Mouse (Mus musculus) left cerebral cortex, adult 18-20 months (tissue): Measurements from ENCODE around the gene Zfyve9. TPM values are rescaled to one million over a fixed set of nuclear protein-coding genes. Genes with fewer than 3 reads are reported as not detected.
A peak's percentile ranks its signal among the peaks of the same experiment; 100 is the strongest.
"Not testable (repeated sequence)": the region's sequence is repeated elsewhere in the genome, so short reads cannot be mapped to it uniquely, and the experiment has no call there.

Source experiments
- DNase-seq, 2 experiments: peaks; one replicate each; pipeline ENCODE4 v3.0.0; 2021 to 2022; ENCODE audit warnings: low spot score in 2 of 2, mixed read lengths in 1 of 2
- total RNA-seq, 2 experiments: library from RNA; stranded (reverse); gene quantifications; 2 replicates each; pipeline ENCODE4 v1.2.3; 2021

Zfyve9 gene
- total RNA-seq, 2 experiments from 2014 or later: 72.4 to 73.0 TPM

DNA sequence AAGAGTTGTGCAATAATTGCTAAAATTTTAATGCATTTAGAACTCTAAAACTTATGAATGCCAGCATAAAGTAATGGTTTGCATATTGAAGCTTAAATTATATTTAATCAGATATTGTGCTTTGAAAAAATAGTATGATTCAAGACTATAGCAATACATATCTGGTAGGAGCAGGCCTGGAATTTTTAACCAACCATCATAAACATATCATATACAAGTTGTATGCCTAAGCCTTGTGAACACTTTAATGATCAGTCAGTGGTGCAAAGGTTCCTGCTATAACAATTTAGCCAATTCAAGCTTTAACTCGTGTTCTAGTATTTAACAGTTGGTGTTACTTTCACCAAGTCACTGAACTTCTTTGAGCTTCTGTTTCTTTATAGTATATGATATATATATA lies 50.1 kb downstream of the Zfyve9 start:
- no peak for DNase-seq

GRCm38 (mm10) chr4:108724102-108724501 lies 56.5 kb downstream of the Zfyve9 start:
- DNase-seq: no peak

DNA sequence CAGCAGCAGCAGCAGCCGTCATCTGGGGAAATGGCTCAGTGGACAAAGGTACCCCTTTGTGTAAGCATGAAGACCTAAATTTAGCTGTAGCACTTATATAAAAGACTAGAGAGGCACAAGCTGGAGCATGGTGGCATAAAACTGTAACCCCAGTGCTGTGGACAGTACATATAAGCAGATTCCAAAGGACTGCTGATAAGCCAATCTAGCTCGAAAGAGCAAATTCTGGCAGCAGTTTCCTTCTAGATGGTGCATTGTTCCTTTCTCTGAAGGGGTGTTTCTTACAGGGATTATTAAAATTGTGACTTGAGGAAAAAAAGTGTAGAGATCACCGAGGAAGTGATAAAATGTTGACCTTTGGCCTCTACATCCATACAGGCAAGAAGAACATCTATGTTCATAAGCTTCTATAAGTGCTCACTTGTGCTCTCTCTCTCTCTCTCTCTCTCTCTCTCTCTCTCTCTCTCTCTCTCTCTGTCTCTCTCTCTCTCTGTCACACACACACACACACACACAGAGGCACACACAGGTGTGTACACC lies 59.3 kb downstream of the Zfyve9 start:
- DNase-seq: no peak

- no peak for DNase-seq
Measured at GRCm38 (mm10) chr4:108719349-108719748, 61.2 kb downstream of the Zfyve9 start, which contains the start of gene 3110021N24Rik. Gene 3110021N24Rik (plus strand): TSS chr4:108719649.

GRCm38 (mm10) chr4:108708209-108708608 lies 72.4 kb downstream of the Zfyve9 start:
- no peak for DNase-seq

DNA sequence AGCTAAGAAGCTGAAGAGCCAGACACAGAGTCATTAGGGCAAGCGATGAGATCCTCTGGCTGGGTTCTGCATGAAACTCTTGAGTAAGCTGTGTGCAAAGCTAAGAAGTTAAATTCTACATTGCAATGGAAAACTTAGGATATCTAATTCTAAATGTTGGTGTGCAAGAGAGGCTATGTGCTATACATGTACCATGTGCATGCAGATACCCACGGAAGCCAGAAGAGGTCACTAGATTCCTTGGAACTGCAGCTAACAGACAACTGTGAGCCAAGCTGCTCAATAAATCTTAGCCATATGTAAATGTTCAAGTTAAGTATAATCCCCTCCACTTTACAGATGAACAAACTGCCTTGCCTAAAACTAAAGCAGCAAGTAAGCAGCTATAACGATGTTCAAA lies 83.7 kb downstream of the Zfyve9 start:
- no peak for DNase-seq

GRCm38 (mm10) chr4:108691469-108691868 lies 89.1 kb downstream of the Zfyve9 start:
- no peak for DNase-seq

- no peak for DNase-seq
Measured at GRCm38 (mm10) chr4:108690479-108690878, 90.1 kb downstream of the Zfyve9 start.

DNA sequence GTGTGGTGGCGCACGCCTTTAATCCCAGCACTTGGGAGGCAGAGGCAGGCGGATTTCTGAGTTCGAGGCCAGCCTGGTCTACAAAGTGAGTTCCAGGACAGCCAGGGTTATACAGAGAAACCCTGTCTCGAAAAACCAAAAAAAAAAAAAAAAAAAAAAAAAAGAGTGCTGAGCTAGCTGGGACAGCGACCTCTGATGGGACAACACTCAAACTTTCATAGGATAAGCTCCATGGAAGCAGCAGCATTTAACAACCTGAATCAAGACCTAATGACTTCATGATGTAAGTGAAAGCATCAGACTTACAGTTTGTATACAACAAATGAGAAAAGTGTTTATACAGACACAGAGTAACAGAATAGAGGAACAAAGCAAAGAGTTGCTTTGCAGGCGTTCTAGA lies 93.5 kb downstream of the Zfyve9 start:
- DNase-seq: not testable (repeated sequence)

GRCm38 (mm10) chr4:108686156-108686555 lies 94.4 kb downstream of the Zfyve9 start:
- DNase-seq: no peak

DNA sequence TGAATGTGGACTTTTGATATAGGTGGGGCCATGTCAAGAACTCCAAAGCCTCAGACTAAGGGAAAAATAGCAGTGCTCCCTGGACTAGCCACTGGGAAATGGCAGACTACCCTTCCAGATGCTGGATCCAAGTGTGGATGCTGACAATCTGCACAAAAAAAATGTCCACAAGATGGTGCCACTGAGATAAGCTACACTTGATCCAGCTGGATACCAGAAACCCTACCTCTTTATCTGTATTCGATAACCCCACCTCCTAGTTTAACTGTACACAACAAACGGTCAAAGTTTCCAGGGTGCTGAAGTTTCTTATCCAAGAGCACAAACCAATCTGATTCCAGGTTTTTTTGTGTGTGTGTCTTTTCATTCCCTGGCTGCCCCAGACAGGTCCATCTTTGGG lies 116.2 kb downstream of the Zfyve9 start:
- DNase-seq: no peak

- DNase-seq: no peak
Measured at GRCm38 (mm10) chr4:108638752-108639151, 141.8 kb downstream of the Zfyve9 start.

GRCm38 (mm10) chr4:108637721-108638120 lies 142.9 kb downstream of the Zfyve9 start:
- no peak for DNase-seq

- no peak for DNase-seq
Measured at GRCm38 (mm10) chr4:108635101-108635500, 145.5 kb downstream of the Zfyve9 start.

DNA sequence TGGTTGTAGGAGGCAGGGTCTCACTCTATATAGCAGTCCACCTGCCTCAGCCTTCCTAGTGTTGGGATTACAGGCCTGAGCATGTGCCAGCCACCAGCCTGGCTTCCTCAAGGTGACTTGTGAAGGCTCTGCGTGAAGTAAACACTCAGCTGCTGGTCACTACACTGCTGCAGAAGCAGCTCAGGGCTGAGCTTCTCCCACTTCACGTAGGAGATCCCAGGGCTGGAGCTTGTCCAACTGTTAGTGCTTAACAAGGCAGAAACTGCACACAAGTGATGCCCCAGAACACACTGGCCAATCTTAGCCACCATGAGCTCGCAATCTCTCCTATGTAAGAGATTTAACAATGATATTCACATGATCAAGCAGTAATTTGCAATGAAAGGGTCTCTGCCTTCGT lies 145.9 kb downstream of the Zfyve9 start:
- no peak for DNase-seq

GRCm38 (mm10) chr4:108633703-108634102 lies 146.9 kb downstream of the Zfyve9 start:
- DNase-seq: no peak

DNA sequence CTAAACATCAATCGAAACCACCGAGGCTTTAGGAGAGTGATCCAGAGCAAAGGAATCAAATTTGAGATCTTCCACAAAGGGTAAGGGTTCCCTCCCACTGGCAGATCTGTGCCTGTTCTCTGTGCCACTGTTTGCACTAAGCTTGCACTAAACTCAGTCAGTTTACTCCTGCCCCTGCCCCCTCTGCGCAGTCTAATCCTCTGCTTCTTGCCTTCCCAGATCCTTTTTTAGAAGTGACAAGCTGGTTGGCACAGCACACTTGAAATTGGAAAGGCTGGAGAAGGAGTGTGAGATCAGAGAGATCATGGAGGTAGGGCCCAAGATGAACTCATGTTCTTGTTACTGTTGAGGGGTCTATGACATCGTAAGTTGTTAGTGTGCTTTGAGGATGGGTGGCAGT lies 149.0 kb downstream of the Zfyve9 start:
- peak in 1 of 2 experiments; percentile 24 for DNase-seq

GRCm38 (mm10) chr4:108630096-108630495 lies 150.5 kb downstream of the Zfyve9 start:
- DNase-seq: no peak

GRCm38 (mm10) chr4:108629363-108629880 lies 151.2 kb downstream of the Zfyve9 start:
- DNase-seq: no peak

DNA sequence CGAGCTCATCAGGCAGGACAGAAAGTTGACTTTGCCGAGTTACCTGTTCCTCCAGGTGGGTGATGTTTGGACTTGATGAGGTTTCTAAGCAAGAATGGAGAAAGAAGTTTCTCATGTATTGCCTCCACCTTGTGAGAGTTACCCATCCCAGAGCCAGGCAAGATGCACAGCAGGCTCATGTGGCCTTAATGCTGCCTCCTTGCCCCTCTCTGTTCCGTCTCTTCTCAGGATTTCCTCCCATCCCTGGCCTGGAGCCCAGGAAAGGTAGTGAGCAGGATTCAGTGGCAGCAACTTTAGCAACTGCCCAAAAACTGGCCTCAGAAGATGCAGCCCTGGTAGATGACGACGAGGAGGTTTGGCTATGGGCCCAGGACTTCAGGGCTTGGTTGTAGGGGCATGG lies 153.5 kb downstream of the Zfyve9 start:
- DNase-seq: no peak

GRCm38 (mm10) chr4:108621504-108621903 lies 159.1 kb downstream of the Zfyve9 start:
- DNase-seq: no peak

DNA sequence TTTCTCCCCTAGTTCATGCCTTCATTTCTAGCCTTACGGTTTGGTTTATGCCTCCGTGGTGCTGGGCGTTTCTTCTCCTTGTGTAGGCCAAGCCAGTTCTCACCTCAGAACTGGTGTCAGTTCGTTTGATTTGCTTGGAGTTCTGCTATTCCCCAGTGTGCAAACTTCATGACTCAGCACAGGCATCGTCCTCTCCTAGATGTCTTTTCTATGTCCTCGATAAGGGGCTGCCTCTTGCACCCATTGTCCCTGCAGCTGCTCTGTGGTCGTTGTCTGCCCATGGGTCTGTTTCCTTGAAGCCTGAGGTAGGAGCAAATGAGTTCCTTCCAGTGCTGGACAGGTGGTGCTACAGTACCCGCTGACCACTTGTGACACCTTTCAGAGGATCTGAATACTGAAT lies 160.1 kb downstream of the Zfyve9 start:
- no peak for DNase-seq

- peak; percentile 89 to 93 for DNase-seq
Measured at GRCm38 (mm10) chr4:108619587-108620341, 160.8 kb downstream of the Zfyve9 start, which contains the start of gene Cc2d1b. Gene Cc2d1b (plus strand): TSS chr4:108619940.
